Mouse (Mus musculus) megakaryocyte, adult 5-6 weeks (primary cell): ENCODE results near the gene Sema4g. TPM values are rescaled to one million over a fixed set of nuclear protein-coding genes. Genes with fewer than 3 reads are reported as not detected.

Source experiments
- ATAC-seq: 2 replicates; pipeline ENCODE4 v1.8.0; 2016; ENCODE audit warnings: mild to moderate bottlenecking, inconsistent platforms; ENCODE audit not compliant: poor library complexity, severe bottlenecking
- total RNA-seq, 2 experiments: library from RNA; stranded (forward) in 1 of 2; stranded (reverse) in 1 of 2; fragments of 153-499, 151-499 nt in 1 of 2; fragments of 221-1000, 200-1000 nt in 1 of 2; gene quantifications; 2 replicates each; pipeline versions ENCODE4 v1.2.3 to v1.2.4; 2015 to 2017

Gene Sema4g
- total RNA-seq, 2 experiments from 2014 or later: not detected

- ATAC-seq: no peak
These were observed 15.0 kb downstream of the Sema4g start for GRCm38 (mm10) chr19:45003740-45004516.

- peak; percentile 76 for ATAC-seq
These were observed 16.5 kb downstream of the Sema4g start, which contains the start of gene Twnk for GRCm38 (mm10) chr19:45005444-45005843. Twnk (plus strand) TSS chr19:45005663.

GRCm38 (mm10) chr19:45005957-45006712 is 17.2 kb downstream of the Sema4g start, which contains the start of gene Mrpl43:
Mrpl43 (minus strand) TSS chr19:45006442.
- peak; percentile 93 for ATAC-seq

GRCm38 (mm10) chr19:45007021-45007420 is 18.1 kb downstream of the Sema4g start:
- ATAC-seq: no peak

- ATAC-seq: no peak
These were observed 18.7 kb downstream of the Sema4g start for GRCm38 (mm10) chr19:45007425-45008191.

DNA sequence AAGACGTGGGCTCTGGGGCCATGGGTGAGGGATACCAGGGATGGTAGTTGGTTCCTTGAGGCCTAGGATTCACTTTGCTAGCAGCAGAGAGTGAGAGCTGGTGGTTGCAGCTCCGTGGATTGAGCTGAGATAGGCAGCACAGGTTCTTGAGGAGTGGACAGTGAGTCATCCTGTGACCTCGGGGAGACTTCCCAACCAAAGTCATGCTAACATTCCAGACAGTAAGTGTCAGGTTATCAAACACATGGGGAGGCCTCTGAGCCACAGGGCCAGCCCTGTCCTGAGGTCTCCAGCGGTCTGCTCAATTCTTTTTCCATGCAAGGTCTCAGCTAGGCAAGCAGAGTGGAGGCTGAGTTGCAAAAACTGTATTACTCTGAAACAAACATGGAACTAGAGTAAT is 21.7 kb downstream of the Sema4g start:
- no peak for ATAC-seq

GRCm38 (mm10) chr19:45012219-45012618 is 23.3 kb downstream of the Sema4g start:
- ATAC-seq: no peak

DNA sequence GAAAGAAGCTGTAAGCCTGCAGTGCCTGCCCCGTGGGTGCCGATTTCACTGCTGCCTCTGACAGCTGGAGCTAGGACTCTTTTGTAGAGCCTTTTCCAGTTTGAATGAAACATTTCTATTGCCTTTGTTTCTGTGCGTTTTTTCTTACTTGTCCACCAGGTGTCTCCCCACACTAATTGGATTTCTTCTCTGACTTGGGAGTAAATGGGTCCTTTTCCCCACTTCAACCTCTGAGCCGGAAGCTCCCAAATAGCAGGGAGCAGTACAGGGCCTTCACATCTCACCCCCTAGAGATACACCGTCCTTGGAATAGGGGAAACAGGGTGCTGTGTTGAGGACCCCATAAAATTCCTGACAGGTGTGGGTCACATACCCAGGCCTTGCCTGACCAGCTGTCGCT is 23.7 kb downstream of the Sema4g start:
- ATAC-seq: no peak

DNA sequence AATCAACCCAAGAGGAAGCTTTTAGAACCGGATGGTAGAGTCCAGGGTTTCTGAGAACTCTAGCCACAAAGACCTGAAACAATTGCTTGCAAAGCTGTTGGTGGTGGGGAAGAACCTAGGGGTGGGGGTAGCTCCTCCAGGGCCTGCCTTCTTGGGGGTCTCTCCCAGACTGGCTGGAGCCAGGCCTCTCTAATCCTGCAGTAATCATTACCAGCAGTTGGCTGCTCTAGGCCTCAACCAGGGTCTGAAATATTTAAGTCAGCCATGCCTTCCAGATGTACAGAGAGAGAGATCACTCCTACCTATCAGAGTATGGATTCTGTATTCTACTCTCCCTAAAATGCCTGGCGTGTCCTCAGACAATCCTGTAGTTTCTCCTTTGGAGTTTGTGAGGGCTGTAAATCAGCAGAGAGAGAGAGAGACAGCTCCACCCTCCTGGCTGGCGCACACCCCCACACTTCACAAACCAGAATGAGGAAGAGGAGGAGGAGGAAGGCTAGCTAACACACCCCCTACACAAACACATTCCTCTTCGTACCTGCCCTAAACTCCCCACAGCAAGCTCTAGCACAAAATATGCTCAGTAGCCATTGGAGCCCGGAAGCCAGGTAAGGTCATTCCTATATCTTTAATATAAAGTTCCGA is 24.8 kb downstream of the Sema4g start:
- no peak for ATAC-seq

DNA sequence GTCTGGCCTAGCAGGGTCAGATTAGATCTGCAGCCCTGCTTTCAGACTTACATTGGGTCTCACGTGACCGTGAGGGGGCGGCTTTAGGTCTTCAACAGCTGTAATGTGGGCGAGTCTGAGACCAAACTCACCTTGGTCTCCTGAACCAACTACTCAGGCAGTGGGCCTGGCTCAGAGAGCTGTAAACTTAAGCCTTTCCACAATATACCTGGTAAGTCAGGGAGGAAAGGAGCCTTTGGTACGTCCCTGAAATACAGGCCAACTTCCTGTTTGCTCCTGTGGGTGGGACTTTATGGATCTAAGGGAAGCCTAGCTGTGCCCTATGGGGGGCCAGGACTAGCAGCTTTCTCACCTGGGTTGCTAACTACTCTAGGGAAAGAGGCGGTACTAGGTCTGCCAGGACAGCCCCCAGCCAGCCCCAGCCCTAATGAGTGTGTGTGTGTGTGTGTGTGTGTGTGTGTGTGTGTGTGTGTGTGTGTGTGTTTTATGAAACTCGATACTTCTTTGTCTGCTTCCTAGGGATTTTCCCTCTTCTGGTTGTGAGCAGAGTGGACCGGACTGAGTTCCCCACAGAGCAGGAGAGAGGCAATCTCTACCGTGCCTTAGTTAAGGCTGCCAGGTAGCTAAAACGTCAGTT is 25.6 kb downstream of the Sema4g start, which contains the start of gene Lzts2:
Gene Lzts2 (plus strand): TSS at position 80 of the 637 bp plus-strand sequence.
- no peak for ATAC-seq

DNA sequence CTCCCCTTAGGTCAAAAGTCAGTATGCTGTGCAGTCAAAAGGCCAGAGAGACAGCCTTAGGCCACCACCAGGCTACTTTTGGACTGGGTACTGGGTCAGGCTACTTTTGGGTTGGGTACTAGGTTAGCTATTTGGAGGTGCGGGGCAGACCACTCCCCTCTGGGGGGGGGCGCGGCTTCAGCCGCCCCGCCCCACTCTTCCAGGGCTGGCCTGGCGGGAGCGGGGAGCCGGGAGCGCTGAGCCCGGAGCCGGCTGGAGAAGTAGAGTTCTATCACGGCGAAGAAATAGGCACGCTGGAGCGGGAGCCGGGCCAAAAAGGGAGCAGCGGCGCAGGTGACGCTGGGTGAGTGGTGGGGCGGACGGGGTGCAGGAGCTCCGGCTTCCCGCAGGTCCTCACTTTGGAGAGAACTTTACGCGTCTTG is 26.1 kb downstream of the Sema4g start:
- peak; percentile 16; the same call in 1 of the 2 replicates for ATAC-seq

- peak; percentile 60 for ATAC-seq
These were observed 26.8 kb downstream of the Sema4g start for GRCm38 (mm10) chr19:45015518-45016281.

GRCm38 (mm10) chr19:45016341-45017215 is 27.7 kb downstream of the Sema4g start:
- no peak for ATAC-seq

DNA sequence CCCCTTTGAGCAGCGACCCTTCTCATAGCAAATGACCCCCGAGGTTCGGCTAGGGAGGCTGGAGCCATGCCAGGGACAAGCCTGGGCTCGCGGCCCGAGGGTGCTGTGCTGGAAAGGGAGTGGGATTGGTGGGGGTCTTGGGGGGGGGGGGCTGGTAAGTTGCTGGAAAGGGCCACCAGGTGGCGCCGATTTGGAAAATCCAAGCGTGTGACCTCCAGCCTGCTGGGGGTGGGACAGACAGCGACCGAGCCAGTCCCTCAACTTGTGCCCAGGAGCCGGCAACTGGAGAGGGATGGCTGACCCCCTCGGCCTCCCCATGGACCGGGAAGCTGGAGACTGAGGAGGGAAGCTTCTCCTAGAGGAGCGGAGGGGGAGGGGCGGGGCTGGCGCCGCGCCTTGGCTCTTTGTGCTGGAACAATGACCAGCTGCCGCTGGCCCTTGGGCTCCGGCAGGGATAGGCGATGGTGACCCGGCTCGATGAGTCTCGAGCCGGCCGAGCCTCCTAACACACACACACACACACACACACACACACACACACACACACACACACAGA is 28.4 kb downstream of the Sema4g start:
- ATAC-seq: no peak

- peak; percentile 22 for ATAC-seq
These were observed 29.0 kb downstream of the Sema4g start for GRCm38 (mm10) chr19:45017909-45018308.

- no peak for ATAC-seq
These were observed 29.5 kb downstream of the Sema4g start for GRCm38 (mm10) chr19:45018351-45018831.

- ATAC-seq: no peak
These were observed 31.4 kb downstream of the Sema4g start for GRCm38 (mm10) chr19:45020348-45020747.

DNA sequence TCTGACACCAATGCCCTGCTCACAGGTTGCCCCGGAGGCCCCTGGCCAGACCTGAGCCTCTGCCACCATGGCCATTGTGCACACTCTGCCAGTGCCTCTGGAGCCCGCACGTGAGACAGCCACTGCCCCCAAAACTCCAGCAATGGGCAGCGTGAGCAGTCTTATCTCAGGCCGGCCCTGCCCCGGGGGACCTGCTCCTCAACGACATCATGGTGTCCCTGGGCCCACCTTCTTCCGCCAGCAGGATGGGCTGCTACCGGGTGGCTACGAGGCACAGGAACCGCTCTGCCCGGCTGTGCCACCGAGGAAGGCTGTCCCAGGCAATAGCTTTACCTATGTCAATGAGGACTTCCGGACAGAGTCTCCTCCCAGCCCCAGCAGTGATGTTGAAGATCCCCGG is 32.5 kb downstream of the Sema4g start:
- no peak for ATAC-seq
